Mouse (Mus musculus) E14TG2a.4 (cell line): ENCODE measurements around the gene Col17a1.

Experiments used
- H3K27me3 ChIP-seq: 2 replicates; pipeline ENCODE4 v1.6.1; 2014; ENCODE audit warnings: low read length, control low read depth; ENCODE audit not compliant: insufficient read depth
- H3K36me3 ChIP-seq: 2 replicates; pipeline ENCODE4 v1.6.1; 2014; ENCODE audit warnings: low read length, control low read depth; ENCODE audit not compliant: insufficient read depth
- H3K4me1 ChIP-seq: replicated peaks from 2 replicates; pipeline ENCODE4 v1.6.1; 2014; ENCODE audit warnings: low read depth, low read length, control low read depth
- H3K4me3 ChIP-seq: replicated peaks from 2 replicates; pipeline ENCODE4 v1.5.1; 2014; ENCODE audit warnings: mild to moderate bottlenecking, low read length
- H3K9me3 ChIP-seq: 2 replicates; pipeline ENCODE4 v1.6.1; 2014; ENCODE audit warnings: low read length, control low read depth
- CTCF ChIP-seq: conservative IDR thresholded peaks from 2 replicates; pipeline ENCODE4 v1.5.1; 2014; ENCODE audit warnings: low read length
- NANOG ChIP-seq: IDR thresholded peaks from 2 replicates; pipeline ENCODE4 v1.6.1; 2014; ENCODE audit warnings: borderline replicate concordance, low read length, mixed read lengths
- POU5F1 ChIP-seq: IDR thresholded peaks from 2 replicates; pipeline ENCODE4 v1.6.1; 2014; ENCODE audit warnings: low read length, borderline replicate concordance

Gene Col17a1

DNA sequence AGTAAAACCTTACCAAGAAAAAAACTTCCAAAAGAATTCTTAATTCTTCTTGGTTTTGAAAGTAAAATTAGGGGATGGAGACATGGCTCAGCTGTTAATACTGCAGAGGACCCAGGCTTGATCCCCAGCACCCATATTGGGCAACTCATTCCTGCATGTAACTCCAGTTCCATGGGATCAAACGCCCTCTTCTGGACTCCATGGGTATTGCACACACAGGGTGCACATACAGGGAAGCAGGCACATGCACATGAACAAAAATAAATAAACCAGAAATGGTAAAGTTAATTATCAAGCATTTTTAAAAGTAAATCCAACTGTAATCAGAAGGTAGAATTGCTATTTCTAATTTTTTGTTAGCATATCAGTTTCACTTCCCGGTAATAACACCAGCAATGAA lies 24.2 kb upstream of the Col17a1 start:
- no peaks in the 10 kb centered on the region for H3K9me3 ChIP-seq
- H3K4me3 ChIP-seq: no peak overlapping the region
- TF ChIP-seq NANOG (no peak), CTCF (peak; percentile 89), POU5F1 (no peak)
- H3K36me3 ChIP-seq: no peaks in the 10 kb centered on the region
- peaks cover 2% of the 10 kb centered on the region for H3K27me3 ChIP-seq
- H3K4me1 ChIP-seq: no peaks in the 10 kb centered on the region

DNA sequence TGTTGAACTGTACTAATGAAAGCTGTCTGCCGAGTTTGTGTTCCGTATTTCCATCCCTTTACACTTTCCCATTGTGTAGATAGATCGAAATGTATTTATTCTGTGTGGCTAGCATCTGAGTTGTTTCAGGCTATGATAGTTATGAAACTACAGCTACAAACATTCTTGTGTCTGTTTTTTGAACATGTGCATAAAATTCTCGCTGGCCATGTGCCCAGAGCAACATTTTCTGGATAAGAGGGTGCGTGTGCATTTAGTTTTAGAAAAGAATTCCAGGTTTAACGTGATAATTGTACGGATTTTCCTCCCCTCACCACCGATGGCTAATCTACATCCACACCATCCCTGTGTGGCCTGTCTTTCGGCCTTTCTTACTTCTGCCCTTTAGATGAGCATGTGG lies 21.6 kb upstream of the Col17a1 start:
- Histone ChIP-seq H3K36me3 (no peaks in the 10 kb centered on the region), H3K27me3 (no peaks in the 10 kb centered on the region), H3K4me1 (no peaks in the 10 kb centered on the region), H3K9me3 (no peaks in the 10 kb centered on the region), H3K4me3 (no peak overlapping the region)
- no peak for TF ChIP-seq CTCF
- TF ChIP-seq POU5F1: no peak
- no peak for TF ChIP-seq NANOG

DNA sequence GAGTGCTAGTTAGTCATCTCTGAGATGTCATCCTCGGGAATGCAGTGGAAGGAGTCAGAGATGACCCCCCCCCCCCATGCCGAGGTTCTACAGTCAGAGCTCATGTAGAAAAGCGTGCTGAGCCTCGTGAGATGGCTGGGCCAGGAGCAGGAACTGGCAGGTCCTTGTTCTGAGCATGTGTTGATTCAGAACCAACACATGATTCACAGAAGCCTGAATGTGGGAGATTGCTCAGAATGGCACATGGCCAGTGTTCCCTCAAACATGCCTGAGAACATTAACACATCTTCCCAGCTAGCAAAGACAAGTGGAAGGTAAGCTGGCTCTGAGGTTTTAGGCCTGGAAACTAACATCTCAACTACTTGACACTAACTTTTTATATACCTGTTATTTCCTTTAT lies 18.5 kb upstream of the Col17a1 start:
- no peaks in the 10 kb centered on the region for H3K27me3 ChIP-seq
- H3K4me3 ChIP-seq: no peak overlapping the region
- H3K36me3 ChIP-seq: no peaks in the 10 kb centered on the region
- TF ChIP-seq POU5F1 (no peak), NANOG (no peak), CTCF (no peak)
- H3K4me1 ChIP-seq: peaks cover 12% of the 10 kb centered on the region
- no peaks in the 10 kb centered on the region for H3K9me3 ChIP-seq

DNA sequence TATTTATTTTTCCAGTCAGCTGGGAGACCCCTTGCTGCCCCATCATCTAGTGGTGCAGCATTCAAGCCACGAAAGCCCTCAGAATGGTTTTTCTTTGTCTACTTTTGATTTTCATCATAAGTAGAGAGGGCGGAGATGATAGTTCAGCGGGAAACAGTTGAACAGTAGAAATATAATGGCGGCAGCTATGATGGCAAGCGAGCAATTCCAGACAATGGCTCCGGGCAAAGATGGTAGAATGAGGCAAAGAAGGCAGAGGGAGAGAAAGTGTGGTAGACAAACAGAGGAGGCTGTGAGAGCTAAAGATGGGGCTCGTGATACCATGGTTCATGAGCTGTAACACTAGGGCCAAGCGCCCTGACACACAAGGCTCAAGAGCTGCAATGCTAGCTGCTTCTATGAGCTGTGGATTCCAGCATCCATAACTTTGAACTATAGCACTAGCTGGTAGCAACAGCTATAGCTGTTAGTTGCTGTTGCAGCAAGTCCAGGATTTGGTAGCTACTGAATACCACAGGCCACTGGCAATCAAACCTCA lies 13.9 kb upstream of the Col17a1 start:
- H3K36me3 ChIP-seq: no peaks in the 10 kb centered on the region
- peaks cover 27% of the 10 kb centered on the region for H3K4me1 ChIP-seq
- TF ChIP-seq CTCF (no peak), POU5F1 (no peak), NANOG (no peak)
- H3K27me3 ChIP-seq: no peaks in the 10 kb centered on the region
- H3K4me3 ChIP-seq: peak overlapping the region; percentile 73; the same call in 1 of the 2 replicates
- H3K9me3 ChIP-seq: no peaks in the 10 kb centered on the region

DNA sequence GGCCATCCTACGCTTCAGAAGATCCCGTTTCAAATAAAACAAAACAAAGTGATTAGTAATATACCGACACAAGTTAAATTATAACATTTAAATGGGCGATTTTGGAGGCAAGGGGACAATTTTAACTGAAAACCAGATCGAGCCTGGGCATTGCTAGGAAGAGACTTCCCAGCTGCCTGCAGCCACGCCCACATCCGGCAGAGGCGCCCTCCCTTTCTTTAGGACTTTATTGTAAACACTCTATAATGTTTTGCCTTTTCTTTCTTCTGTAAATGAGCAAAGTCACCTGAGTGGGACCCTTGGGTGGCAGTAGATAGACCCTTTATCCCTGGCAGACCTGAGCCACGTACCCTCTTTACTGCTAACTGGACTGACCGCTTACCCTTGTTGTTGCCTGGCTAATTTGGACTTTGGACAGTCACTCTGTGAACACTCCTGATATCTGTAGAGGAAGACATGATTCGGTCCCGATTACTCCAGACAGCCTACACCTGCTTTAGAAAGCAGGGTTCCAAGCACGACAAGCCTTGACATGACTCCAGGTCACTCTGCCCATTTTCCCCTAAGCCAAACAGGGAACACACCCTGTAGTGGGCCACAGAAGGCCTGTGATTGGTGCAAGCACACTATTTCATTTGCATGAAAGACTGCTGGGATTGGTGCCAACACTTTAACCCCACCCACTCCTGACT lies 13.3 kb upstream of the Col17a1 start:
- H3K27me3 ChIP-seq: no peaks in the 10 kb centered on the region
- H3K4me1 ChIP-seq: peaks cover 27% of the 10 kb centered on the region
- H3K4me3 ChIP-seq: peak overlapping the region; percentile 73
- H3K9me3 ChIP-seq: no peaks in the 10 kb centered on the region
- no peaks in the 10 kb centered on the region for H3K36me3 ChIP-seq
- TF ChIP-seq POU5F1: no peak
- no peak for TF ChIP-seq NANOG
- TF ChIP-seq CTCF: peak; percentile 24; the same call in 1 of the 2 replicates

DNA sequence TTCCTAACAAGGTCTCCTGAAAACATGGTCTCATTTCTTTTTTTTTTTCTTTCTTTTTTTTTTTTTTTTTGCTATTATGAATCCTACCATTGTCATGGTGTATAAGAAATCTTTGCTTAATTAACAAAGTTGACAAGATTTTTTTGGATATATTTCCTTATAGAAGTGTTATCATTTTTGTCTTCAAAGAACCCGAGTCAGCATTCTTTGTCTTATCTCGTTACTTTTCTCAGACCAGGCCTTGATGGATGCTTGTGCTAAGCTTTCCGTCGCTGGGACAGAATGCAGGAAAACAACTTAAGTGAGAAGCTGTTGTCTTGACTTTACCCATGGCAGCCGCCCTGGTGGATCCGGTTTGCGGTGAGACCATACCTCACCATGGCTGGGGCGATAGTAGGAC lies 8.6 kb upstream of the Col17a1 start:
- no peak for TF ChIP-seq CTCF
- no peak for TF ChIP-seq NANOG
- TF ChIP-seq POU5F1: no peak
- no peaks in the 10 kb centered on the region for H3K9me3 ChIP-seq
- peaks cover 37% of the 10 kb centered on the region for H3K4me1 ChIP-seq
- 0 out of 2 replicates have a peak, but pooled peaks cover 2% of the 10 kb centered on the region for H3K27me3 ChIP-seq
- H3K4me3 ChIP-seq: no peak overlapping the region
- no peaks in the 10 kb centered on the region for H3K36me3 ChIP-seq

DNA sequence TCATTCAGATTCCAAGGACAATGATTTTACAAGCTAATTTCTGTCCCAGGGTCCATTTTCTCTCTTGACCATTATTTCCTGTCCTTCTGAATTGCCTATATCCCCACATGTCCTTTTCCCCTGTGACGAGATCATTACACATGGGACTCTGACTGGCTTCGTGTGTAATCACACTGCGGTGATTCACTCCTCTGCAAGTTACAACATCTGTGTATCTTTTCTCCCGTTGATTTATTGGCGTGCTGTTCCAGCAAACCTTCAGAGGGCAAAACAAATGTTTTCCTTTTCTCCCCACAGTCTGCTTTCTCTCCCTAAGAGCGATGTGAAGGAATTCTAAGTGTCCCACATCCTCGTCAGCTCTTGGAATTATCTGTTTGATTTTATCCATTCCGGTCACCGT lies 7.8 kb upstream of the Col17a1 start:
- Histone ChIP-seq H3K27me3 (0 out of 2 replicates have a peak, but pooled peaks cover 2% of the 10 kb centered on the region), H3K4me1 (peaks cover 30% of the 10 kb centered on the region), H3K36me3 (no peaks in the 10 kb centered on the region), H3K4me3 (no peak overlapping the region), H3K9me3 (no peaks in the 10 kb centered on the region)
- TF ChIP-seq POU5F1 (no peak), CTCF (no peak), NANOG (no peak)

DNA sequence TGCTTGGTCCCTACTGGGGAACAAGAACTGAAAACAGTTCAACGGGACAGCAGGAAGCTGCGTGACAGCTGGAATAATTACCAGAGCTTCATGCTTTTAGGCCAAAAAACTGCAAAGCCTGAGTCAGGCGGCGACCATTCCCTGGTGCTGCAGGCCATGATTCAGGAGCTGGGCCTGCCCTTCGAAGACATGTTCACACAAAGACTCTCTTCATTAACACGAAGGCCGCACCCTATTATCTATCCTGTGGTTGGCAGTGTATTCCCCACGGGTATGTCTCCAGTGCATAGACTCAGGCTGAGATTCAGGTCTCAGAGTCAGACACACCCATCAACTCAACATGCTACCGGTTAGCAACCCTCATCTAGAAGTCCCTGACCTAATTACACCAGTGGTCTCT lies 6.4 kb upstream of the Col17a1 start:
- Histone ChIP-seq H3K27me3 (0 out of 2 replicates have a peak, but pooled peaks cover 2% of the 10 kb centered on the region), H3K36me3 (no peaks in the 10 kb centered on the region), H3K4me3 (no peak overlapping the region), H3K9me3 (no peaks in the 10 kb centered on the region), H3K4me1 (peaks cover 21% of the 10 kb centered on the region)
- no peak for TF ChIP-seq POU5F1
- no peak for TF ChIP-seq NANOG
- no peak for TF ChIP-seq CTCF

DNA sequence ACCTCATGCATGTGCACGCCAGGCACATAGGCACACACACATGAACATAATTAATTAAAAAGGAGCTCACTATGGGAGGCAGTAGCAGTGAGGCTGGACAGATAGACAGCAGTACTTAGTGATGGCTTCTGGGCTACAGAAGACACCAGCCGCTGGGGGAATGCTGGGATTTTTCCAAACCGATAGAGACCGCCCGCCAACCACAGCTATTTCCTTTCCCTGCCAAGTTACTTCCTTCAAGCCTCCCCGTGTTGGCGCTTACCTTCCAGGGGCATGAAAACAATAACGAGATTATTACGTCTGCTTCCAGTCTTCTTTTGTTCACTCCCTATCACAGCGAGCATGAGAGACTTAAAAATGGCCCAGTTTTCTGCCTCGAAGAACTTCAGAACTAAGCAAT lies 5.2 kb upstream of the Col17a1 start:
- Histone ChIP-seq H3K4me3 (no peak overlapping the region), H3K27me3 (peaks cover 7% of the 10 kb centered on the region; the same call in 1 of the 2 replicates), H3K4me1 (peaks cover 21% of the 10 kb centered on the region), H3K36me3 (no peaks in the 10 kb centered on the region), H3K9me3 (no peaks in the 10 kb centered on the region)
- TF ChIP-seq POU5F1: no peak
- no peak for TF ChIP-seq CTCF
- no peak for TF ChIP-seq NANOG
